Mouse (Mus musculus): ENCODE results near the gene Rasgef1b.

- TF ChIP-seq TCF3 (IDR thresholded peaks at IDR 0.05; ENCODE audit: insufficient read length, low read depth) (no peak), MYOD1 (IDR thresholded peaks at IDR 0.05; ENCODE audit: control insufficient read depth in 1 of 3, insufficient read length in 2 of 3, low read depth in 2 of 3) (no peak), TCF12 (IDR thresholded peaks at IDR 0.05; ENCODE audit: insufficient read depth, poor library complexity, severe bottlenecking) (no peak), MAX (IDR thresholded peaks at IDR 0.05; ENCODE audit: low read depth) (no peak)
These were observed 459.7 kb downstream of the Rasgef1b start for GRCm38 (mm10) chr5:99269131-99269530.
